ENCODE assay signal across 8 mouse cellular contexts in genomic region chr2:71898335-71898856, GRCm38 (mm10). TPM values are rescaled to one million over a fixed set of nuclear protein-coding genes. Genes with fewer than 3 reads are reported as not detected.
DNase-seq lines count a peak whose midpoint lies in the region.

No protein-coding gene starts in this region.

- intact Hi-C loops in heart, postnatal 36 days (cut with DNase I): loop anchor here (2.0 kb wide), 1 partner anchor 136 kb away; no protein-coding TSS in a partner anchor

- DNase-seq in gastrocnemius, postnatal 10 days: peak; percentile 28
- no peak for DNase-seq in gastrocnemius, postnatal 25 days
- peak; percentile 46 for DNase-seq in right cerebral cortex, adult 18-20 months
- DNase-seq in right cerebral cortex, postnatal 36 days (ENCODE audit: low spot score in 2 of 2): no peak
- peak; percentile 12 for DNase-seq in c-Kit-negative CD71-positive TER-119-positive erythroid progenitor cells, embryonic 14.5 days (ENCODE audit: low read depth, low spot score)
- DNase-seq in heart, postnatal 36 days: peak; percentile 33 to 34
- peak; percentile 46 for DNase-seq in lung, postnatal 14 days
- DNase-seq in spleen, postnatal 36 days (ENCODE audit: low spot score in 2 of 2): no peak

RNA-seq across cellular contexts. Expression of gene Pdk1, which starts 25.4 kb away (rescaled TPM):
- total RNA-seq in gastrocnemius, postnatal 10 days (2021): 10 to 100 TPM; 52.8 to 54.8 TPM
- total RNA-seq in gastrocnemius, postnatal 25 days (2021): 10 to 100 TPM; 58.0 TPM
- total RNA-seq in heart, postnatal 36 days (2021): 100 to 1,000 TPM; 138 to 171 TPM

Comparison
In these comparisons a context has a peak if more than half of its experiments do, and no peak if none do; other contexts are left out.
1. DNase-seq: peak in gastrocnemius, postnatal 10 days (single experiment), right cerebral cortex, adult 18-20 months (single experiment), c-Kit-negative CD71-positive TER-119-positive erythroid progenitor cells, embryonic 14.5 days (single experiment), heart, postnatal 36 days (2 of 2) and lung, postnatal 14 days (single experiment); none in gastrocnemius, postnatal 25 days (single experiment), right cerebral cortex, postnatal 36 days (0 of 2) and spleen, postnatal 36 days (0 of 2).